Mouse (Mus musculus) embryonic fibroblast, embryonic 13.5 days (primary cell): ENCODE measurements around the gene Rpp25l. TPM values are rescaled to one million over a fixed set of nuclear protein-coding genes. Genes with fewer than 3 reads are reported as not detected.
"Not testable (repeated sequence)": the region's sequence is repeated elsewhere in the genome, so short reads cannot be mapped to it uniquely, and the experiment has no call there.

Experiments
- H3K27ac ChIP-seq: 2 replicates; pipeline ENCODE4 v1.5.1; 2012; ENCODE audit warnings: low read length, control low read depth, inconsistent platforms; ENCODE audit not compliant: insufficient read depth
- H3K4me1 ChIP-seq: 2 replicates; pipeline ENCODE4 v1.6.1; 2011; ENCODE audit warnings: low read length; ENCODE audit not compliant: control insufficient read depth, insufficient read depth
- H3K4me3 ChIP-seq: 2 replicates; pipeline ENCODE4 v1.5.1; 2011; ENCODE audit warnings: mild to moderate bottlenecking, control low read depth, low read length; ENCODE audit not compliant: insufficient read depth
- CTCF ChIP-seq: IDR thresholded peaks from 2 replicates; pipeline ENCODE4 v1.5.1; 2011; ENCODE audit warnings: mild to moderate bottlenecking, control low read depth, low read length, moderate library complexity, borderline replicate concordance; ENCODE audit not compliant: insufficient read depth
- POLR2A ChIP-seq: IDR thresholded peaks from 2 replicates; pipeline ENCODE4 v1.6.1; 2011; ENCODE audit warnings: low read depth, mild to moderate bottlenecking, control low read depth, low read length, moderate library complexity
- polyA plus RNA-seq: library from polyadenylated mRNA; stranded (reverse); fragments of >200 nt; gene quantifications from 2 replicates; pipeline ENCODE4 v1.2.4, GENCODE M21; 2011; ENCODE audit warnings: low read depth; ENCODE audit not compliant: missing spikeins, insufficient read length

The Rpp25l gene
- polyA plus RNA-seq, 1 experiment, result 14.0 TPM

- Histone ChIP-seq H3K4me3 (peak overlapping the region; percentile 83), H3K27ac (no peak overlapping the region), H3K4me1 (no peaks in the 10 kb centered on the region)
- TF ChIP-seq POLR2A (no peak), CTCF (no peak)
These were observed 725 bp downstream of the Rpp25l start for GRCm38 (mm10) chr4:41712421-41713196.

GRCm38 (mm10) chr4:41711705-41712375 is 1.5 kb downstream of the Rpp25l start:
- H3K4me3 ChIP-seq, result peak overlapping the region; percentile 83
- no peak for TF ChIP-seq CTCF
- TF ChIP-seq POLR2A, result no peak
- no peaks in the 10 kb centered on the region for H3K4me1 ChIP-seq
- H3K27ac ChIP-seq, result no peak overlapping the region

- no peak for TF ChIP-seq CTCF
- no peak for TF ChIP-seq POLR2A
- Histone ChIP-seq H3K27ac (no peak overlapping the region), H3K4me3 (no peak overlapping the region), H3K4me1 (no peaks in the 10 kb centered on the region)
These were observed 3.1 kb downstream of the Rpp25l start for GRCm38 (mm10) chr4:41710229-41710628.

- Histone ChIP-seq H3K27ac (no peak overlapping the region), H3K4me1 (0 out of 2 replicates have a peak, but pooled peaks cover 2% of the 10 kb centered on the region), H3K4me3 (no peak overlapping the region)
- TF ChIP-seq POLR2A, result no peak
- no peak for TF ChIP-seq CTCF
These were observed 5.1 kb downstream of the Rpp25l start for GRCm38 (mm10) chr4:41708192-41708745.

GRCm38 (mm10) chr4:41707011-41707535 is 6.3 kb downstream of the Rpp25l start:
- Histone ChIP-seq H3K4me1 (0 out of 2 replicates have a peak, but pooled peaks cover 2% of the 10 kb centered on the region), H3K27ac (no peak overlapping the region), H3K4me3 (no peak overlapping the region)
- TF ChIP-seq CTCF (peak; percentile 80), POLR2A (no peak)

- Histone ChIP-seq H3K27ac (no peak overlapping the region), H3K4me3 (no peak overlapping the region), H3K4me1 (0 out of 2 replicates have a peak, but pooled peaks cover 2% of the 10 kb centered on the region)
- TF ChIP-seq CTCF (no peak), POLR2A (no peak)
These were observed 7.2 kb downstream of the Rpp25l start for GRCm38 (mm10) chr4:41705922-41706754.

GRCm38 (mm10) chr4:41704651-41705050 is 8.7 kb downstream of the Rpp25l start:
- no peak overlapping the region for H3K27ac ChIP-seq
- TF ChIP-seq POLR2A (no peak), CTCF (no peak)
- no peak overlapping the region for H3K4me3 ChIP-seq
- H3K4me1 ChIP-seq, result 0 out of 2 replicates have a peak, but pooled peaks cover 2% of the 10 kb centered on the region

- not testable (repeated sequence) for H3K27ac ChIP-seq, H3K4me3 ChIP-seq, H3K4me1 ChIP-seq
These were observed 11.1 kb downstream of the Rpp25l start for GRCm38 (mm10) chr4:41702226-41702625.

GRCm38 (mm10) chr4:41700224-41700623 is 13.1 kb downstream of the Rpp25l start:
- H3K27ac ChIP-seq, H3K4me1 ChIP-seq, H3K4me3 ChIP-seq: not testable (repeated sequence)

GRCm38 (mm10) chr4:41699783-41700182 is 13.6 kb downstream of the Rpp25l start, which contains the start of gene Il11ra1:
Gene Il11ra1, plus strand, starts transcription at chr4:41699989.
- not testable (repeated sequence) for H3K27ac ChIP-seq, H3K4me3 ChIP-seq, H3K4me1 ChIP-seq

- H3K4me1 ChIP-seq, H3K27ac ChIP-seq, H3K4me3 ChIP-seq: not testable (repeated sequence)
These were observed 14.8 kb downstream of the Rpp25l start for GRCm38 (mm10) chr4:41698421-41699016.
